Mouse (Mus musculus) intestine, embryonic 14.5 days (tissue): ENCODE results near the gene Dbp. TPM values are rescaled to one million over a fixed set of nuclear protein-coding genes. Genes with fewer than 3 reads are reported as not detected.
A peak's percentile ranks its signal among the peaks of the same experiment; 100 is the strongest.

Experiments used
- ATAC-seq: fragments of 200-750 bp; cut with Nextera tagmentation; replicated peaks from 2 replicates; pipeline ENCODE4 v1.8.0; 2017; ENCODE audit warnings: low read depth, moderate number of reproducible peaks, moderate TSS enrichment, moderate library complexity; ENCODE audit not compliant: low FRiP score, low TSS enrichment
- DNase-seq: peaks from one replicate; pipeline ENCODE4 v3.0.0-alpha.2; 2018; ENCODE audit warnings: low spot score
- H3K27ac ChIP-seq: fragments of 300-500 bp; sonication (generic); 2 replicates; pipeline ENCODE4 v1.5.1; 2014; ENCODE audit warnings: low read depth, mild to moderate bottlenecking, control low read depth
- H3K27me3 ChIP-seq: fragments of 300-500 bp; sonication (generic); replicated peaks from 2 replicates; pipeline ENCODE4 v1.6.1; 2014; ENCODE audit warnings: low read length, control low read depth; ENCODE audit not compliant: control insufficient read depth, insufficient read depth
- H3K36me3 ChIP-seq: fragments of 300-500 bp; sonication (generic); 2 replicates; pipeline ENCODE4 v1.6.1; 2014; ENCODE audit warnings: low read length, control low read depth; ENCODE audit not compliant: control insufficient read depth, insufficient read depth
- H3K4me1 ChIP-seq: fragments of 300-500 bp; sonication (generic); replicated peaks from 2 replicates; pipeline ENCODE4 v1.6.1; 2014; ENCODE audit warnings: low read length, control low read depth, mixed read lengths; ENCODE audit not compliant: control insufficient read depth, insufficient read depth
- H3K4me2 ChIP-seq: fragments of 300-500 bp; sonication (generic); 2 replicates; pipeline ENCODE4 v1.6.1; 2014; ENCODE audit warnings: low read length
- H3K4me3 ChIP-seq: fragments of 300-500 bp; sonication (generic); 2 replicates; pipeline ENCODE4 v1.5.1; 2014; ENCODE audit warnings: low read depth, low read length, control low read depth, mixed read lengths
- H3K9ac ChIP-seq: fragments of 300-500 bp; sonication (generic); 2 replicates; pipeline ENCODE4 v1.6.1; 2014; ENCODE audit warnings: mild to moderate bottlenecking, low read length
- H3K9me3 ChIP-seq: fragments of 300-500 bp; sonication (generic); 2 replicates; pipeline ENCODE4 v1.6.1; 2016; ENCODE audit warnings: low read length, control low read depth; ENCODE audit not compliant: control insufficient read depth
- WGBS: fragments of 180-500 bp; shearing (Covaris S2); extraction: QIAGEN DNeasy Blood & Tissue Kit; methylation state at CpG from one replicate; pipeline ENCODE4 v1.1.7; 2014; 5-methylcytosine and 5-hydroxymethylcytosine counted together
- polyA plus RNA-seq: library from polyadenylated mRNA; unstranded; fragments of >200 nt; fragmentation: Nextera tagmentation; extraction: Ambion mirVana; gene quantifications from 2 replicates; pipeline ENCODE4 v1.2.1, GENCODE M21; 2014

Gene Dbp
- polyA plus RNA-seq, 1 experiment from 2014 or later: 3.7 TPM

- Histone ChIP-seq H3K27me3 (no peaks in the 10 kb centered on the region), H3K36me3 (no peaks in the 10 kb centered on the region), H3K9ac (no peak overlapping the region), H3K4me1 (peaks cover 22% of the 10 kb centered on the region), H3K9me3 (no peaks in the 10 kb centered on the region), H3K4me3 (no peak overlapping the region), H3K4me2 (no peak overlapping the region), H3K27ac (no peak overlapping the region)
- DNase-seq: no peak
- WGBS: 69% methylated on average over 3 of the region's 3 CpGs
- ATAC-seq: no peak
Observed at GRCm38 (mm10) chr7:45686841-45687240, 18.0 kb upstream of the Dbp start.

GRCm38 (mm10) chr7:45689099-45689498 lies 15.8 kb upstream of the Dbp start:
- Histone ChIP-seq H3K9ac (no peak overlapping the region), H3K27me3 (no peaks in the 10 kb centered on the region), H3K36me3 (no peaks in the 10 kb centered on the region), H3K4me2 (no peak overlapping the region), H3K9me3 (no peaks in the 10 kb centered on the region), H3K4me1 (peaks cover 15% of the 10 kb centered on the region), H3K4me3 (no peak overlapping the region), H3K27ac (no peak overlapping the region)
- 61% methylated on average over 6 of the region's 6 CpGs for WGBS
- ATAC-seq (no peak), DNase-seq (no peak)

- ATAC-seq: no peak
- no peak overlapping the region for H3K4me2 ChIP-seq
- H3K9me3 ChIP-seq: no peaks in the 10 kb centered on the region
- 58% methylated on average over 11 of the region's 11 CpGs for WGBS
- H3K27me3 ChIP-seq: no peaks in the 10 kb centered on the region
- peaks cover 15% of the 10 kb centered on the region for H3K4me1 ChIP-seq
- no peak for DNase-seq
- H3K27ac ChIP-seq: no peak overlapping the region
- H3K4me3 ChIP-seq: no peak overlapping the region
- H3K36me3 ChIP-seq: no peaks in the 10 kb centered on the region
- no peak overlapping the region for H3K9ac ChIP-seq
Observed at GRCm38 (mm10) chr7:45689800-45690199, 15.1 kb upstream of the Dbp start.

- no peaks in the 10 kb centered on the region for H3K4me1 ChIP-seq
- DNase-seq (no peak), ATAC-seq (no peak)
- no peak overlapping the region for H3K27ac ChIP-seq
- 79% methylated on average over 2 of the region's 2 CpGs for WGBS
- no peak overlapping the region for H3K4me3 ChIP-seq
- no peaks in the 10 kb centered on the region for H3K36me3 ChIP-seq
- no peaks in the 10 kb centered on the region for H3K9me3 ChIP-seq
- H3K27me3 ChIP-seq: no peaks in the 10 kb centered on the region
- no peak overlapping the region for H3K9ac ChIP-seq
- H3K4me2 ChIP-seq: no peak overlapping the region
Observed at GRCm38 (mm10) chr7:45692364-45692763, 12.5 kb upstream of the Dbp start.

GRCm38 (mm10) chr7:45693921-45694591 lies 10.8 kb upstream of the Dbp start, which contains the start of gene Sec1:
Gene Sec1 (minus strand): TSS chr7:45694402.
- no peaks in the 10 kb centered on the region for H3K36me3 ChIP-seq
- no peak within 1 kb of the TSS for H3K4me2 ChIP-seq
- no peaks in the 10 kb centered on the region for H3K9me3 ChIP-seq
- H3K9ac ChIP-seq: no peak within 1 kb of the TSS
- H3K27me3 ChIP-seq: peaks cover 8% of the 10 kb centered on the region
- ATAC-seq (no peak), DNase-seq (no peak)
- H3K4me1 ChIP-seq: no peaks in the 10 kb centered on the region
- WGBS: 90% methylated on average over 50 of the region's 50 CpGs
- H3K27ac ChIP-seq: no peak within 1 kb of the TSS
- no peak within 1 kb of the TSS for H3K4me3 ChIP-seq

GRCm38 (mm10) chr7:45695098-45695497 lies 9.8 kb upstream of the Dbp start:
- H3K9me3 ChIP-seq: no peaks in the 10 kb centered on the region
- no peaks in the 10 kb centered on the region for H3K36me3 ChIP-seq
- 14% methylated on average over 6 of the region's 6 CpGs for WGBS
- H3K9ac ChIP-seq: no peak overlapping the region
- peaks cover 2% of the 10 kb centered on the region for H3K4me1 ChIP-seq
- peaks cover 19% of the 10 kb centered on the region for H3K27me3 ChIP-seq
- no peak overlapping the region for H3K27ac ChIP-seq
- ATAC-seq (no peak), DNase-seq (no peak)
- H3K4me3 ChIP-seq: no peak overlapping the region
- H3K4me2 ChIP-seq: no peak overlapping the region

GRCm38 (mm10) chr7:45697894-45698293 lies 7.0 kb upstream of the Dbp start:
- 87% methylated on average over 6 of the region's 7 CpGs for WGBS
- ATAC-seq: no peak
- Histone ChIP-seq H3K9me3 (no peaks in the 10 kb centered on the region), H3K4me3 (no peak overlapping the region), H3K27ac (no peak overlapping the region), H3K4me1 (peaks cover 7% of the 10 kb centered on the region), H3K4me2 (no peak overlapping the region), H3K9ac (no peak overlapping the region), H3K27me3 (peaks cover 23% of the 10 kb centered on the region), H3K36me3 (no peaks in the 10 kb centered on the region)
- no peak for DNase-seq

- H3K4me3 ChIP-seq: peak within 1 kb of the TSS; percentile 35
- WGBS: 2% methylated on average over 36 of the region's 36 CpGs
- peak within 1 kb of the TSS; percentile 71 for H3K4me2 ChIP-seq
- ATAC-seq: no peak
- H3K27me3 ChIP-seq: peaks cover 23% of the 10 kb centered on the region
- H3K9ac ChIP-seq: peak within 1 kb of the TSS; percentile 23; the same call in 1 of the 2 replicates
- no peaks in the 10 kb centered on the region for H3K9me3 ChIP-seq
- no peak for DNase-seq
- H3K27ac ChIP-seq: no peak within 1 kb of the TSS
- peaks cover 14% of the 10 kb centered on the region for H3K4me1 ChIP-seq
- no peaks in the 10 kb centered on the region for H3K36me3 ChIP-seq
Observed at GRCm38 (mm10) chr7:45699523-45700141, 5.3 kb upstream of the Dbp start, which contains the start of gene Car11. Gene Car11 (plus strand): TSS chr7:45699843.
